Mouse (Mus musculus): ENCODE measurements around the gene Fam57a. TPM values are rescaled to one million over a fixed set of nuclear protein-coding genes. Genes with fewer than 3 reads are reported as not detected.
A peak's percentile ranks its signal among the peaks of the same experiment; 100 is the strongest.

Fam57a gene
- polyA plus RNA-seq, 1 experiment from 2014 or later, result 5.9 TPM

- CTCF ChIA-PET, result interaction anchor here (1.5 to 4.3 kb wide), 2 partner anchors 9 to 155 kb away, joined by 5 to 12 read pairs; partner anchors contain the start of gene Nxn
- POLR2A ChIA-PET, result interaction anchor here (0.6 to 1.0 kb wide), 2 partner anchors 127 to 154 kb away, joined by 4 read pairs; partner anchors contain the start of gene Nxn
- in situ Hi-C loops (cut with MboI; ENCODE audit: low pct_unique_long_range_greater_than_20kb), result no loop called here
- no peaks in the 10 kb centered on the region for H3K27me3 ChIP-seq
- ATAC-seq (peak; percentile 26), DNase-seq (ENCODE audit: low read depth, low spot score) (no peak)
- no peak for TF ChIP-seq CTCF (IDR thresholded peaks at IDR 0.05)
These were observed 64.5 kb downstream of the Fam57a start for GRCm38 (mm10) chr11:76243811-76244546.

GRCm38 (mm10) chr11:76246439-76246838 is 67.0 kb downstream of the Fam57a start:
- no peak for TF ChIP-seq CTCF (IDR thresholded peaks at IDR 0.05)
- H3K27me3 ChIP-seq, result no peaks in the 10 kb centered on the region
- POLR2A ChIA-PET, result interaction anchor here (0.6 kb wide), 1 partner anchor 246 kb away, joined by 3 read pairs; no protein-coding TSS in a partner anchor
- ATAC-seq (no peak), DNase-seq (ENCODE audit: low read depth, low spot score) (no peak)
- in situ Hi-C loops (cut with MboI; ENCODE audit: low pct_unique_long_range_greater_than_20kb), result no loop called here
- CTCF ChIA-PET, result no interaction called here

GRCm38 (mm10) chr11:76247239-76247638 is 67.8 kb downstream of the Fam57a start:
- ATAC-seq (no peak), DNase-seq (ENCODE audit: low read depth, low spot score) (no peak)
- CTCF ChIA-PET, result interaction anchor here (1.9 kb wide), 1 partner anchor 152 kb away, joined by 4 read pairs; the partner anchor contains the start of gene Nxn
- POLR2A ChIA-PET, result no interaction called here
- H3K27me3 ChIP-seq, result no peaks in the 10 kb centered on the region
- in situ Hi-C loops (cut with MboI; ENCODE audit: low pct_unique_long_range_greater_than_20kb), result no loop called here
- no peak for TF ChIP-seq CTCF (IDR thresholded peaks at IDR 0.05)

- in situ Hi-C loops (cut with MboI; ENCODE audit: low pct_unique_long_range_greater_than_20kb), result loop anchor here (5.0 kb wide), 2 partner anchors 60 to 150 kb away; no protein-coding TSS in a partner anchor
- CTCF ChIA-PET, result interaction anchor here (2.0 to 6.7 kb wide), 3 partner anchors 140 to 154 kb away, joined by 8 to 45 read pairs (median 9); partner anchors contain the start of genes Nxn and Timm22
- H3K27me3 ChIP-seq, result no peaks in the 10 kb centered on the region
- DNase-seq (ENCODE audit: low read depth, low spot score) (no peak), ATAC-seq (no peak)
- POLR2A ChIA-PET, result interaction anchor here (2.1 kb wide), 1 partner anchor 147 kb away, joined by 6 read pairs; the partner anchor contains the start of gene Nxn
- TF ChIP-seq CTCF (IDR thresholded peaks at IDR 0.05), result no peak
These were observed 72.6 kb downstream of the Fam57a start for GRCm38 (mm10) chr11:76252036-76252435.

DNA sequence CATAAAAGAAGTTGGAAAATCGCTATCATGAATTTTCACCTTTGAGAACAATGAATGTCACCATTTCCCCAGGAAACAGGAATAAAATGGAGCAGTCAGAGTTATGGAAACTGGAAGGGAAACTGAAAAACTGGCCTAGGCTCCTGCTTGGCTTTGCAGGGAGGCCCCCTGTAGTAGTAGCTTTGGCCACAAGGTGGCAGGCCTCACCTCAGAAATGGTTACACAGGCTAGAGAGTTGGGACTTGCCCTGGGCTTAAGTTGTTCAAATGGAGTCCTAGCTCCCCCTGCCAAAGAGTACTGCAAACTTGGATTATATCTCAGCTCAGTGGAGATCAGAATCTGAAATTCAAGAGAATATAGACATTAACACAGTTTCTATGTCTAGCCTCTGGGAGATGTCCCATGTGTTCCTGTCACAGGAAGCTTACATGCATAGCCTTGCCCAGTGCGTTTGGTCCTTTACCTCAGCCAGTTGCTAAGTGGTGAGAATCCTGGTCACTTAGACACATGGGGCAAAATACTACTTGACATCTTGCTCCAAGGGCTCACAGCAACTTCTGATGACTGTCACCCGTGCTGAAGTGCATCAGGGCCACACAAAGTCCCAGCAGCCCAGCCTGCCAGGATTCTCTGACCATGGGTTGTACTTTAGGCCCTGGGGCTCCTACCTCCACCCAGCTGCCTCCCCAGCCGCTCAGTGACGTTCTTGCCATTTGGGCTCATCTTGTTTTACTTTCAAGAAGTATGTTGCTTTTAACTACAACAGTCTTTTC is 73.9 kb downstream of the Fam57a start:
- ATAC-seq (peak; percentile 81), DNase-seq (ENCODE audit: low read depth, low spot score) (peak; percentile 42)
- TF ChIP-seq CTCF (IDR thresholded peaks at IDR 0.05), result peak; percentile 97
- ChIA-PET CTCF (interaction anchor here (0.6 to 6.7 kb wide), 22 partner anchors 9 to 155 kb away, joined by 3 to 45 read pairs (median 4); partner anchors contain the start of genes Nxn and Timm22), POLR2A (interaction anchor here (1.1 kb wide), 2 partner anchors 13 to 146 kb away, joined by 3 to 5 read pairs; partner anchors contain the start of gene Nxn)
- H3K27me3 ChIP-seq, result no peaks in the 10 kb centered on the region
- in situ Hi-C loops (cut with MboI; ENCODE audit: low pct_unique_long_range_greater_than_20kb), result loop anchor here (5.0 kb wide), 2 partner anchors 59 to 149 kb away; no protein-coding TSS in a partner anchor

GRCm38 (mm10) chr11:76253918-76254264 is 74.4 kb downstream of the Fam57a start:
- no peaks in the 10 kb centered on the region for H3K27me3 ChIP-seq
- no peak for DNase-seq (ENCODE audit: low read depth, low spot score)
- CTCF ChIA-PET, result interaction anchor here (0.6 to 6.7 kb wide), 20 partner anchors 8 to 155 kb away, joined by 3 to 45 read pairs (median 4); partner anchors contain the start of genes Nxn and Timm22
- POLR2A ChIA-PET, result interaction anchor here (1.1 kb wide), 2 partner anchors 12 to 145 kb away, joined by 3 to 5 read pairs; partner anchors contain the start of gene Nxn
- in situ Hi-C loops (cut with MboI; ENCODE audit: low pct_unique_long_range_greater_than_20kb), result loop anchor here (5.0 kb wide), 2 partner anchors 58 to 148 kb away; no protein-coding TSS in a partner anchor
- no peak for TF ChIP-seq CTCF (IDR thresholded peaks at IDR 0.05)
- ATAC-seq, result no peak

DNA sequence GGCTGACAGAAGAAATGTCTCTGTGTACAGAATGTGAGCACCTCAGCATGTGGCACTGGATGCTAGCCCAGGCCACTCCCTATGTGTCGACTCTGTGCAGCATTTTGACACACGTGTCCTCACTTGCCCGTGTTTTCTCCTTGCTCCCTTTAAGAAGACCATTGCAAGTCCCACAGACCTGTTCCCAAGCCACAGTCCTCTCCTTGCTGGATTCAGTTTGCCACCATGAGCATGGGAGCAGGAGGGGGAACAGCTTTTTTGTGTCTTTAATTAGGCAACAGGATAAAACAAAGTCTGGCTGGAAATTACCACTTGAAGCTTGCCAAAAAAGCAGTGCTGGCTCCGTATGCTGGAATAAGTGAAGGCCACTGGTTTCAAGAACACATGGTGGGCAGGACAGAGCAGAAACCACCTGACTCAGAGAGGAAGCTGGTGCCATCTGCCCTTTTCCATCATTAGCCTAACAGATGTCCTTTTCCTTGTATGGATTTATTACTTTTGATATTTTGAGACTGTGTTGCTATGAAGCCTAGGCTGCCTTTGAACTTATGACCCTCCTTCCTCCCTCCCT is 76.0 kb downstream of the Fam57a start:
- no peak for DNase-seq (ENCODE audit: low read depth, low spot score)
- CTCF ChIA-PET, result interaction anchor here (6.7 kb wide), 1 partner anchor 144 kb away, joined by 45 read pairs; the partner anchor contains the start of gene Nxn
- no peaks in the 10 kb centered on the region for H3K27me3 ChIP-seq
- in situ Hi-C loops (cut with MboI; ENCODE audit: low pct_unique_long_range_greater_than_20kb), result no loop called here
- no peak for TF ChIP-seq CTCF (IDR thresholded peaks at IDR 0.05)
- POLR2A ChIA-PET, result interaction anchor here (1.2 kb wide), 2 partner anchors 62 to 143 kb away, joined by 3 read pairs; no protein-coding TSS in a partner anchor
- no peak for ATAC-seq

- ChIA-PET POLR2A (interaction anchor here (0.9 to 1.2 kb wide), 3 partner anchors 61 to 142 kb away, joined by 3 read pairs; no protein-coding TSS in a partner anchor), CTCF (interaction anchor here (6.7 kb wide), 1 partner anchor 143 kb away, joined by 45 read pairs; the partner anchor contains the start of gene Nxn)
- TF ChIP-seq CTCF (IDR thresholded peaks at IDR 0.05), result no peak
- no peaks in the 10 kb centered on the region for H3K27me3 ChIP-seq
- in situ Hi-C loops (cut with MboI; ENCODE audit: low pct_unique_long_range_greater_than_20kb), result no loop called here
- no peak for ATAC-seq
- no peak for DNase-seq (ENCODE audit: low read depth, low spot score)
These were observed 76.7 kb downstream of the Fam57a start for GRCm38 (mm10) chr11:76256129-76256528.

GRCm38 (mm10) chr11:76257386-76257785 is 77.9 kb downstream of the Fam57a start:
- in situ Hi-C loops (cut with MboI; ENCODE audit: low pct_unique_long_range_greater_than_20kb), result no loop called here
- TF ChIP-seq CTCF (IDR thresholded peaks at IDR 0.05), result no peak
- no peaks in the 10 kb centered on the region for H3K27me3 ChIP-seq
- ChIA-PET POLR2A (no interaction called here), CTCF (interaction anchor here (1.4 to 6.7 kb wide), 2 partner anchors 12 to 142 kb away, joined by 4 to 45 read pairs; partner anchors contain the start of gene Nxn)
- ATAC-seq (no peak), DNase-seq (ENCODE audit: low read depth, low spot score) (no peak)

- ATAC-seq, result no peak
- in situ Hi-C loops (cut with MboI; ENCODE audit: low pct_unique_long_range_greater_than_20kb), result no loop called here
- DNase-seq (ENCODE audit: low read depth, low spot score), result no peak
- H3K27me3 ChIP-seq, result no peaks in the 10 kb centered on the region
- POLR2A ChIA-PET, result no interaction called here
- TF ChIP-seq CTCF (IDR thresholded peaks at IDR 0.05), result no peak
- CTCF ChIA-PET, result no interaction called here
These were observed 79.0 kb downstream of the Fam57a start for GRCm38 (mm10) chr11:76258511-76258910.

Measured in Patski (cell line).